Mouse (Mus musculus) intestine, postnatal 0 days (tissue): ENCODE data around the gene Tmem203. TPM values are rescaled to one million over a fixed set of nuclear protein-coding genes. Genes with fewer than 3 reads are reported as not detected.
A peak's percentile ranks its signal among the peaks of the same experiment; 100 is the strongest.

Experiments
- ATAC-seq: fragments of 200-750 bp; cut with Nextera tagmentation; 2 replicates; pipeline ENCODE4 v1.8.0; 2017; ENCODE audit warnings: mild to moderate bottlenecking, moderate TSS enrichment, moderate library complexity
- H3K27ac ChIP-seq: fragments of 300-500 bp; sonication (generic); 2 replicates; pipeline ENCODE4 v1.5.1; 2014; ENCODE audit warnings: mild to moderate bottlenecking, low read depth, low read length, moderate library complexity
- H3K27me3 ChIP-seq: fragments of 300-500 bp; sonication (generic); replicated peaks from 2 replicates; pipeline ENCODE4 v1.6.1; 2014; ENCODE audit warnings: low read length, mixed read lengths; ENCODE audit not compliant: control insufficient read depth, insufficient read depth
- H3K36me3 ChIP-seq: fragments of 300-500 bp; sonication (generic); 2 replicates; pipeline ENCODE4 v1.6.1; 2014; ENCODE audit warnings: mild to moderate bottlenecking, moderate library complexity; ENCODE audit not compliant: control insufficient read depth, insufficient read depth
- H3K4me1 ChIP-seq: fragments of 300-500 bp; sonication (generic); replicated peaks from 2 replicates; pipeline ENCODE4 v1.6.1; 2014; ENCODE audit warnings: antibody characterized with exemption, low read length, mixed read lengths; ENCODE audit not compliant: control insufficient read depth, insufficient read depth
- H3K4me2 ChIP-seq: fragments of 300-500 bp; sonication (generic); replicated peaks from 2 replicates; pipeline ENCODE4 v1.6.1; 2014; ENCODE audit warnings: low read depth, mild to moderate bottlenecking, moderate library complexity
- H3K4me3 ChIP-seq: fragments of 300-500 bp; sonication (generic); 2 replicates; pipeline ENCODE4 v1.5.1; 2014; ENCODE audit warnings: low read depth, low read length
- H3K9ac ChIP-seq: fragments of 300-500 bp; sonication (generic); 2 replicates; pipeline ENCODE4 v1.6.1; 2014; ENCODE audit warnings: mild to moderate bottlenecking, low read depth, low read length
- H3K9me3 ChIP-seq: fragments of 300-500 bp; sonication (generic); 2 replicates; pipeline ENCODE4 v1.6.1; 2016; ENCODE audit warnings: mixed run types; ENCODE audit not compliant: control insufficient read depth
- CTCF ChIP-seq: sonication (generic); IDR thresholded peaks from 2 replicates; pipeline ENCODE4 v1.5.1; 2016; ENCODE audit warnings: low read depth, mild to moderate bottlenecking, control low read depth, antibody characterized with exemption, moderate library complexity
- WGBS: fragments of 180-500 bp; shearing (Covaris S2); extraction: QIAGEN DNeasy Blood & Tissue Kit; methylation state at CpG from one replicate; pipeline ENCODE4 v1.1.7; 2014; 5-methylcytosine and 5-hydroxymethylcytosine counted together
- polyA plus RNA-seq: library from polyadenylated mRNA; unstranded; fragments of >200 nt; fragmentation: Nextera tagmentation; extraction: Ambion mirVana; gene quantifications from 2 replicates; pipeline ENCODE4 v1.2.1, GENCODE M21; 2015

Tmem203 gene
- polyA plus RNA-seq, 1 experiment from 2014 or later, result 40.3 TPM

- WGBS, result 32% methylated on average over 6 of the region's 6 CpGs
- peak overlapping the region; percentile 61 for H3K9ac ChIP-seq
- no peaks in the 10 kb centered on the region for H3K9me3 ChIP-seq
- H3K4me2 ChIP-seq, result peak overlapping the region; percentile 94
- peaks cover 32% of the 10 kb centered on the region for H3K36me3 ChIP-seq
- ATAC-seq, result peak; percentile 59
- peak overlapping the region; percentile 92 for H3K4me3 ChIP-seq
- no peak for TF ChIP-seq CTCF
- no peaks in the 10 kb centered on the region for H3K27me3 ChIP-seq
- H3K27ac ChIP-seq, result peak overlapping the region; percentile 93
- peaks cover 1% of the 10 kb centered on the region for H3K4me1 ChIP-seq
Observed at GRCm38 (mm10) chr2:25265897-25266656, 10.8 kb downstream of the Tmem203 start.

- 0 out of 2 replicates have a peak overlapping the region, but pooled peaks have one; percentile 92 for H3K4me3 ChIP-seq
- H3K4me1 ChIP-seq, result peaks cover 7% of the 10 kb centered on the region
- TF ChIP-seq CTCF, result no peak
Observed at GRCm38 (mm10) chr2:25266720-25267119, 11.5 kb downstream of the Tmem203 start.

GRCm38 (mm10) chr2:25267241-25267640 lies 12.0 kb downstream of the Tmem203 start:
- Histone ChIP-seq H3K4me2 (peak overlapping the region; percentile 94), H3K36me3 (peaks cover 33% of the 10 kb centered on the region), H3K27me3 (no peaks in the 10 kb centered on the region), H3K4me1 (peaks cover 7% of the 10 kb centered on the region), H3K9me3 (no peaks in the 10 kb centered on the region), H3K27ac (peak overlapping the region; percentile 93), H3K4me3 (0 out of 2 replicates have a peak overlapping the region, but pooled peaks have one; percentile 92), H3K9ac (0 out of 2 replicates have a peak overlapping the region, but pooled peaks have one; percentile 61)
- peak; percentile 26; the same call in 1 of the 2 replicates for TF ChIP-seq CTCF
- 0 out of 2 replicates have a peak, but pooled peaks have one; percentile 1 for ATAC-seq

More at GRCm38 (mm10) chr2:25266720-25267119, 11.5 kb downstream of the Tmem203 start:
- no peaks in the 10 kb centered on the region for H3K27me3 ChIP-seq
- H3K27ac ChIP-seq, result peak overlapping the region; percentile 93
- H3K4me2 ChIP-seq, result peak overlapping the region; percentile 94
- WGBS, result 9% methylated on average over 2 of the region's 2 CpGs
- no peak for ATAC-seq
- H3K36me3 ChIP-seq, result peaks cover 33% of the 10 kb centered on the region
- peak overlapping the region; percentile 61 for H3K9ac ChIP-seq
- H3K9me3 ChIP-seq, result no peaks in the 10 kb centered on the region

GRCm38 (mm10) chr2:25267746-25268309 lies 12.6 kb downstream of the Tmem203 start:
- no peak overlapping the region for H3K4me3 ChIP-seq
- ATAC-seq, result no peak
- no peaks in the 10 kb centered on the region for H3K27me3 ChIP-seq
- peak overlapping the region; percentile 93 for H3K27ac ChIP-seq
- peaks cover 7% of the 10 kb centered on the region for H3K4me1 ChIP-seq
- H3K36me3 ChIP-seq, result peaks cover 33% of the 10 kb centered on the region
- H3K9me3 ChIP-seq, result no peaks in the 10 kb centered on the region
- 68% methylated on average over 4 of the region's 4 CpGs for WGBS
- peak overlapping the region; percentile 61; the same call in 1 of the 2 replicates for H3K9ac ChIP-seq
- no peak for TF ChIP-seq CTCF
- peak overlapping the region; percentile 94 for H3K4me2 ChIP-seq

GRCm38 (mm10) chr2:25271827-25272511 lies 16.7 kb downstream of the Tmem203 start, which contains the start of the genes Ssna1 and Anapc2:
Gene Ssna1 (minus strand): TSS chr2:25272438.
Gene Anapc2 (plus strand): TSS chr2:25272478.
- peak within 1 kb of the TSS; percentile 91 for H3K4me2 ChIP-seq
- no peaks in the 10 kb centered on the region for H3K9me3 ChIP-seq
- under 1% methylated on average over 49 of the region's 55 CpGs for WGBS
- H3K27me3 ChIP-seq, result no peaks in the 10 kb centered on the region
- H3K27ac ChIP-seq, result peak within 1 kb of the TSS; percentile 82
- H3K9ac ChIP-seq, result peak within 1 kb of the TSS; percentile 73
- H3K36me3 ChIP-seq, result peaks cover 62% of the 10 kb centered on the region
- peak; percentile 92 for ATAC-seq
- peak; percentile 71 for TF ChIP-seq CTCF
- H3K4me3 ChIP-seq, result peak within 1 kb of the TSS; percentile 86
- peaks cover 14% of the 10 kb centered on the region for H3K4me1 ChIP-seq

DNA sequence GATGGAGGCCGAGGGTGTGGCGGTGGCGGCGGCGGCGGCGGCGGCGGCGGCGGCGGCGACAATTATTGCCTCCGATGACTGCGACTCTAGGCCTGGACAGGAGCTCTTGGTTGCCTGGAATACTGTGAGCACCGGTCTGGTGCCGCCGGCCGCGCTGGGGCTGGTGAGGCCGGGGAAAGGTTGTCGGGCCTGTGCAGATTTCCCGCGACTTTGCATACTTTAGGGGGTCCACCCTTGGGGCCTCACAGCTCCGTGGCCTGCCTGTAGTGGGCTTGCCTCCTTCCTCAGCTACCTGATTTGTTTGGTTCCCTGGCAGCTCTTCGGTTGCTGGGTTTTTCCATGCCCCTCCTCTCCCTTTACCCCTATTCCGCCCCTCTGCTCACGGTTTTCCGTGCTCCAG lies 17.3 kb downstream of the Tmem203 start:
- H3K36me3 ChIP-seq, result peaks cover 65% of the 10 kb centered on the region
- WGBS, result 0% methylated on average over 29 of the region's 29 CpGs

More for the DNA sequence above, 17.3 kb downstream of the Tmem203 start:
- TF ChIP-seq CTCF, result no peak
- Histone ChIP-seq H3K9me3 (no peaks in the 10 kb centered on the region), H3K9ac (peak overlapping the region; percentile 73), H3K4me2 (peak overlapping the region; percentile 91), H3K27me3 (no peaks in the 10 kb centered on the region), H3K27ac (peak overlapping the region; percentile 82), H3K4me3 (peak overlapping the region; percentile 86), H3K4me1 (peaks cover 14% of the 10 kb centered on the region)
- peak; percentile 39 for ATAC-seq
